Mouse (Mus musculus) duodenum, adult 2 months (tissue): ENCODE results near the gene Tsen34. TPM values are rescaled to one million over a fixed set of nuclear protein-coding genes. Genes with fewer than 3 reads are reported as not detected.

Source experiments
- polyA plus RNA-seq: library from polyadenylated mRNA; depleted of rRNA; stranded (reverse); fragments of >200 nt; gene quantifications from 2 replicates; pipeline ENCODE4 v1.2.3, GENCODE M21; 2012; ENCODE audit warnings: low replicate concordance; rRNA removed

The Tsen34 gene
- polyA plus RNA-seq: 92.9 and 131 TPM in 2 replicates

GRCm38 (mm10) chr7:3692382-3692986 is at the start of gene Tsen34:
Gene Tsen34, plus strand, starts transcription at chr7:3692863.

GRCm38 (mm10) chr7:3644672-3645487 is 47.8 kb upstream of the Tsen34 start, which contains the start of gene Cnot3:
Gene Cnot3, plus strand, starts transcription at chr7:3645268.

GRCm38 (mm10) chr7:3665215-3666114 is 27.2 kb upstream of the Tsen34 start, which contains the start of gene Leng1:
Gene Leng1, minus strand, starts transcription at chr7:3665840.

GRCm38 (mm10) chr7:3677342-3677741 is 15.3 kb upstream of the Tsen34 start, which contains the start of gene Tmc4:
Gene Tmc4, minus strand, starts transcription at chr7:3677553.

GRCm38 (mm10) chr7:3692987-3693808 is 535 bp downstream of the Tsen34 start, which contains the start of gene Mboat7:
Gene Mboat7, minus strand, starts transcription at chr7:3693523.

GRCm38 (mm10) chr7:3703879-3704441 is 11.3 kb downstream of the Tsen34 start, which contains the start of gene Rps9:
Gene Rps9, plus strand, starts transcription at chr7:3703993.

GRCm38 (mm10) chr7:3720268-3720667 is 27.6 kb downstream of the Tsen34 start, which contains the start of gene Pirb:
Gene Pirb, minus strand, starts transcription at chr7:3720391.

Other genes starting within 250 kb of the Tsen34 start
- not detected in 2 replicates for gene Tarm1, start 190.2 kb upstream of the Tsen34 start, polyA plus RNA-seq
- gene Oscar, start 76.7 kb upstream of the Tsen34 start, polyA plus RNA-seq: 0.26 TPM in 1 of 2 replicates, not detected in the other
- 287 and 393 TPM in 2 replicates for gene Ndufa3, start 75.5 kb upstream of the Tsen34 start, polyA plus RNA-seq
- 3.6 and 7.9 TPM in 2 replicates for gene Tfpt, start 62.9 kb upstream of the Tsen34 start, polyA plus RNA-seq
- 12.2 and 16.7 TPM in 2 replicates for gene Prpf31, start 62.9 kb upstream of the Tsen34 start, polyA plus RNA-seq
- gene Cnot3, start 47.6 kb upstream of the Tsen34 start, polyA plus RNA-seq: 87.7 and 89.5 TPM in 2 replicates
- gene Leng1, start 27.0 kb upstream of the Tsen34 start, polyA plus RNA-seq: 2.2 and 2.7 TPM in 2 replicates
- gene Tmc4, start 15.3 kb upstream of the Tsen34 start, polyA plus RNA-seq: 201 and 223 TPM in 2 replicates
- gene Mboat7, start 660 bp downstream of the Tsen34 start, polyA plus RNA-seq: 53.2 and 59.5 TPM in 2 replicates
- gene Rps9, start 11.1 kb downstream of the Tsen34 start, polyA plus RNA-seq: 322 and 616 TPM in 2 replicates
- gene Pirb, start 27.5 kb downstream of the Tsen34 start, polyA plus RNA-seq: 3.8 and 4.1 TPM in 2 replicates
- gene Gm15448, start 132.8 kb downstream of the Tsen34 start, polyA plus RNA-seq: 0.07 TPM in 1 of 2 replicates, not detected in the other
- gene Pira2, start 152.2 kb downstream of the Tsen34 start, polyA plus RNA-seq: 0.16 and 0.31 TPM in 2 replicates
- gene Gm14548, start 205.3 kb downstream of the Tsen34 start, polyA plus RNA-seq: 0.43 TPM in 1 of 2 replicates, not detected in the other
- 0.34 and 1.3 TPM in 2 replicates for gene Lilra6, start 222.6 kb downstream of the Tsen34 start, polyA plus RNA-seq